ENCODE assay signal across 8 mouse cellular contexts in genomic region chr14:78848941-78849911, GRCm38 (mm10). TPM values are rescaled to one million over a fixed set of nuclear protein-coding genes. Genes with fewer than 3 reads are reported as not detected.
A peak's percentile ranks its signal among the peaks of the same experiment; 100 is the strongest.
DNase-seq lines count a peak whose midpoint lies in the region; ATAC-seq and TF ChIP-seq lines count a peak whose summit lies in the region.

Gene Vwa8, plus strand, starts transcription at chr14:78849052.

- peak within 1 kb of the TSS; percentile 99 for H3K9ac ChIP-seq in hindbrain, embryonic 16.5 days (ENCODE audit: low read depth, low read length)

- peak; percentile 48; the same call in 1 of the 2 replicates for TF ChIP-seq CTCF in gastrocnemius, adult 2 months (IDR thresholded peaks at IDR 0.05)

- no peaks in the 10 kb centered on the region for H3K36me3 ChIP-seq in hindbrain, embryonic 16.5 days (ENCODE audit: control insufficient read depth, insufficient read depth, low read length)

- H3K4me1 ChIP-seq in hindbrain, embryonic 16.5 days (ENCODE audit: control insufficient read depth, insufficient read depth, low read depth, low read length): peaks cover 8% of the 10 kb centered on the region

- intact Hi-C loops in gastrocnemius, adult 2 months (cut with DNase I): loop anchor here (5.0 kb wide), 2 partner anchors 117 to 182 kb away; partner anchors contain the start of gene Dgkh

- peak within 1 kb of the TSS; percentile 94 for H3K27ac ChIP-seq in gastrocnemius, adult 2 months
- H3K27ac ChIP-seq in hindbrain, embryonic 16.5 days (ENCODE audit: low read depth, low read length): peak within 1 kb of the TSS; percentile 83

- ATAC-seq in hindbrain, embryonic 16.5 days: peak; percentile 95

- H3K4me2 ChIP-seq in hindbrain, embryonic 16.5 days (ENCODE audit: low read length): peak within 1 kb of the TSS; percentile 88

- WGBS in hindbrain, embryonic 16.5 days: 2% methylated on average over 60 of the region's 61 CpGs

- DNase-seq in WW6 (ENCODE audit: low read depth, low spot score): peak; percentile 36
- peak; percentile 72 to 84 for DNase-seq in cerebellum, postnatal 4 days (ENCODE audit: low spot score in 2 of 2)
- peak; percentile 94 for DNase-seq in gastrocnemius, adult 2 months
- DNase-seq in left cerebral cortex, adult 11 months (ENCODE audit: low spot score): peak; percentile 55
- DNase-seq in lung, postnatal 4 days: peak; percentile 90 to 93
- peak; percentile 88 for DNase-seq in retina, postnatal 1 day
- peak; percentile 86 for DNase-seq in thymus, postnatal 4 days

- peak within 1 kb of the TSS; percentile 95 for H3K4me3 ChIP-seq in gastrocnemius, adult 2 months
- peak within 1 kb of the TSS; percentile 95 for H3K4me3 ChIP-seq in hindbrain, embryonic 16.5 days (ENCODE audit: low read length)

- no peaks in the 10 kb centered on the region for H3K27me3 ChIP-seq in hindbrain, embryonic 16.5 days (replicated peaks; ENCODE audit: control insufficient read depth, insufficient read depth, low read length)

- H3K9me3 ChIP-seq in hindbrain, embryonic 16.5 days (ENCODE audit: control insufficient read depth, low read length): no peaks in the 10 kb centered on the region

RNA-seq across cellular contexts. Expression of gene Vwa8, which starts in this region (rescaled TPM):
- total RNA-seq in gastrocnemius, adult 2 months (2021): 10 to 100 TPM; 64.5 to 83.1 TPM
- polyA plus RNA-seq in hindbrain, embryonic 16.5 days (2015; fragmentation: Nextera tagmentation; extraction: Ambion mirVana): 7.9 and 8.4 TPM in 2 replicates

Comparison
In these comparisons a context has a peak if more than half of its experiments do, and no peak if none do; other contexts are left out.
1. Peak in every context shown above with its lines: DNase-seq, ATAC-seq, H3K4me3 ChIP-seq and H3K27ac ChIP-seq.
2. DNase-seq: peak in every context shown above with its lines; median percentile 94 in gastrocnemius, adult 2 months; 92 in lung, postnatal 4 days; 88 in retina, postnatal 1 day; 86 in thymus, postnatal 4 days; 78 in cerebellum, postnatal 4 days; 55 in left cerebral cortex, adult 11 months; 36 in WW6.